Mouse (Mus musculus) hindbrain, postnatal 0 days (tissue): ENCODE measurements around the gene Nr2c2ap. TPM values are rescaled to one million over a fixed set of nuclear protein-coding genes. Genes with fewer than 3 reads are reported as not detected.

Source experiments
- ATAC-seq: fragments of 200-750 bp; cut with Nextera tagmentation; 2 replicates; pipeline ENCODE4 v1.8.0; 2017; ENCODE audit warnings: mild to moderate bottlenecking, moderate TSS enrichment, moderate library complexity
- DNase-seq: peaks from one replicate; pipeline ENCODE4 v3.0.0-alpha.2; 2015; ENCODE audit warnings: low spot score
- H3K27ac ChIP-seq: fragments of 300-500 bp; sonication (generic); 2 replicates; pipeline ENCODE4 v1.5.1; 2014; ENCODE audit warnings: mild to moderate bottlenecking
- H3K27me3 ChIP-seq: fragments of 300-500 bp; sonication (generic); 2 replicates; pipeline ENCODE4 v1.6.1; 2014; ENCODE audit warnings: low read length, mixed read lengths; ENCODE audit not compliant: insufficient read depth
- H3K36me3 ChIP-seq: fragments of 300-500 bp; sonication (generic); 2 replicates; pipeline ENCODE4 v1.6.1; 2014; ENCODE audit warnings: low read length, mixed read lengths; ENCODE audit not compliant: insufficient read depth
- H3K4me1 ChIP-seq: fragments of 300-500 bp; sonication (generic); 2 replicates; pipeline ENCODE4 v1.6.1; 2014; ENCODE audit warnings: antibody characterized with exemption, low read length, mixed read lengths; ENCODE audit not compliant: insufficient read depth
- H3K4me2 ChIP-seq: fragments of 300-500 bp; sonication (generic); 2 replicates; pipeline ENCODE4 v1.6.1; 2014; ENCODE audit warnings: low read depth, mild to moderate bottlenecking, low read length, moderate library complexity, mixed read lengths
- H3K4me3 ChIP-seq: fragments of 300-500 bp; sonication (generic); 2 replicates; pipeline ENCODE4 v1.5.1; 2014; ENCODE audit warnings: low read length
- H3K9ac ChIP-seq: fragments of 300-500 bp; sonication (generic); replicated peaks from 2 replicates; pipeline ENCODE4 v1.6.1; 2014; ENCODE audit warnings: mild to moderate bottlenecking, low read length, moderate library complexity, mixed read lengths
- H3K9me3 ChIP-seq: fragments of 300-500 bp; sonication (generic); 2 replicates; pipeline ENCODE4 v1.6.1; 2016; ENCODE audit warnings: low read length, mixed read lengths
- CTCF ChIP-seq: IDR thresholded peaks from 2 replicates; pipeline ENCODE4 v1.5.1; 2016; ENCODE audit warnings: antibody characterized with exemption, control low read depth, low read depth
- WGBS: fragments of 180-500 bp; shearing (Covaris S2); extraction: QIAGEN DNeasy Blood & Tissue Kit; methylation state at CpG from one replicate; pipeline ENCODE4 v1.1.7; 2014; 5-methylcytosine and 5-hydroxymethylcytosine counted together
- polyA plus RNA-seq: library from polyadenylated mRNA; unstranded; fragments of >200 nt; fragmentation: Nextera tagmentation; extraction: Ambion mirVana; gene quantifications from 2 replicates; pipeline ENCODE4 v1.2.1, GENCODE M21; 2015
- total RNA-seq: library from RNA; depleted of rRNA; stranded (reverse); fragments of >200 nt; gene quantifications from 2 replicates; pipeline ENCODE4 v1.2.3, GENCODE M21; 2014; rRNA removed

Nr2c2ap gene
- total RNA-seq (6.1 and 9.4 TPM in 2 replicates), polyA plus RNA-seq (48.5 and 50.2 TPM in 2 replicates)

DNA sequence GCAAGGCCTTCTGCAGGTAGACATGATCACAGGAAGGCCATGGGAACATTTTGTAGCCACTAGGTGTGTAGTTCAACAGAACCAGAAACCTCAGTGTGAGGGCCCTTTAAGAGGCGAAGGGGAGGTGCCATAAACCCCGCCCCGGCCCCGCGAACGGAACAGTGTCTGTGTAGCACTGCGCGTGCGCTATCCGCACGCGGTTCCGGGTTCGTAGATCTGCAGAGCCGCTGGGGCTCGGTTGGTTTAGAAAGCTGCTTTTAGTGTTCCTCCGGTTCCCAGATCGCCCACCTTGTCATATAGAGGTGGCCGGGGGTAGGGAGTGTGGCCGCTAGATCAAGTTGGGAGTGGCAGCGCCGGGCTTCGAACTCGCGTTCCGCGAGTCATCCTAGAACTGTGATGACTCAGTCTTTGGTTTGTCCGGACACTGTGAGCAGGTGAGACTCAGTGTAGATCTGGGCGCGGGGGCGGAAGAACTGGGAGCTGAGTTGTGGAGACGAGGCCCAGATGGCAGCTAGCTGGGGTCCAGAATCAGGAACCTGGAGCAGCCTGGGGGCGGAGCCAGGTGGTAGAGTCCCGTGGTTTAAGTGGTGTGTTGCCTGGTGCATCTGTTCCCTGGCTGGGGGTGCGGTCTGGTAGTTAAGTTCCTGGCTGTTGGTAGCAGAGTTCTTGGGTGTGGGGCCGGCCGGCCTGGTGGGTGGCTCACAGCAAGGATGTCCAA lies at the start of gene Nr2c2ap:
Nr2c2ap (plus strand) TSS at position 168 of the 718 bp plus-strand sequence.
- Histone ChIP-seq H3K4me1 (peaks cover 14% of the 10 kb centered on the region), H3K27ac (peak within 1 kb of the TSS; percentile 71; the same call in 1 of the 2 replicates), H3K27me3 (no peaks in the 10 kb centered on the region), H3K36me3 (peaks cover 35% of the 10 kb centered on the region), H3K4me2 (peak within 1 kb of the TSS; percentile 93), H3K4me3 (peak within 1 kb of the TSS; percentile 61), H3K9ac (peak within 1 kb of the TSS; percentile 69), H3K9me3 (no peaks in the 10 kb centered on the region)
- DNase-seq = peak; percentile 95
- TF ChIP-seq CTCF = no peak
- 1% methylated on average over 37 of the region's 37 CpGs for WGBS
- ATAC-seq = peak; percentile 76

DNA sequence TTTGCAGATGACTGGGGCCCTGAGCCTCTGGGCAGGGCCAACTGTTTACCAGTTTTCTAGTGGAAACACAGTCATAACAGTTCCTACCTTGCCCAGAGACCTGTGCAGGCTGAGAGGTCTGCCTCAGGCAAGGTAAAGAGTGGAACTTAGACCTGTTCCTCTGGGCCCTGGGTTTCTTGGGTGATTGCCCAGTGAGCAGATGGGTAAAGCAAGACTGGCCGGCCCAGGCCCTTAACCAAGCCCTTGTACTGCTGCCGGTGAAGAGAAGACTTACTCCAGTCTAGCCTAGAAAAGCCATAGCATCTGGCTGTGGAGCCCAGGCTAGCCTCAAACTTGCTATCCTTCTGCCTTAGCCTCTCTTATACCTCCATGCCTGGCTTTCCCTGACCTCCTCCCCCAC lies 49.2 kb upstream of the Nr2c2ap start:
- no peak for ATAC-seq
- Histone ChIP-seq H3K27ac (no peak overlapping the region), H3K9me3 (no peaks in the 10 kb centered on the region)

GRCm38 (mm10) chr8:70083285-70083684 lies 47.8 kb upstream of the Nr2c2ap start, which contains the start of gene Hapln4:
TSS of gene Hapln4 (plus strand) at chr8:70083457.
- 1% methylated on average over 25 of the region's 26 CpGs for WGBS
- peak within 1 kb of the TSS; percentile 47 for H3K9ac ChIP-seq

More for the DNA sequence above, 49.2 kb upstream of the Nr2c2ap start:
- TF ChIP-seq CTCF = no peak
- WGBS = 81% methylated on average over 2 of the region's 2 CpGs
- H3K9ac ChIP-seq = no peak overlapping the region
- H3K4me2 ChIP-seq = no peak overlapping the region
- no peaks in the 10 kb centered on the region for H3K36me3 ChIP-seq
- peaks cover 13% of the 10 kb centered on the region for H3K4me1 ChIP-seq
- H3K27me3 ChIP-seq = peaks cover 24% of the 10 kb centered on the region; the same call in 1 of the 2 replicates
- H3K4me3 ChIP-seq = no peak overlapping the region
- no peak for DNase-seq

GRCm38 (mm10) chr8:70084191-70085065 lies 46.7 kb upstream of the Nr2c2ap start:
- ATAC-seq (peak; percentile 43), DNase-seq (peak; percentile 44)
- Histone ChIP-seq H3K4me1 (peaks cover 17% of the 10 kb centered on the region), H3K36me3 (no peaks in the 10 kb centered on the region), H3K27ac (no peak overlapping the region), H3K9ac (peak overlapping the region; percentile 47), H3K27me3 (peaks cover 29% of the 10 kb centered on the region), H3K9me3 (no peaks in the 10 kb centered on the region), H3K4me3 (peak overlapping the region; percentile 47), H3K4me2 (peak overlapping the region; percentile 93)
- 1% methylated on average over 71 of the region's 71 CpGs for WGBS
- peak; percentile 58 for TF ChIP-seq CTCF

More at GRCm38 (mm10) chr8:70083285-70083684, 47.8 kb upstream of the Nr2c2ap start, which contains the start of gene Hapln4:
- DNase-seq (peak; percentile 70), ATAC-seq (no peak)
- peaks cover 13% of the 10 kb centered on the region for H3K4me1 ChIP-seq
- H3K4me2 ChIP-seq = peak within 1 kb of the TSS; percentile 93
- TF ChIP-seq CTCF = no peak
- H3K27ac ChIP-seq = no peak within 1 kb of the TSS
- no peaks in the 10 kb centered on the region for H3K9me3 ChIP-seq
- H3K4me3 ChIP-seq = peak within 1 kb of the TSS; percentile 47
- peaks cover 29% of the 10 kb centered on the region for H3K27me3 ChIP-seq
- H3K36me3 ChIP-seq = no peaks in the 10 kb centered on the region

DNA sequence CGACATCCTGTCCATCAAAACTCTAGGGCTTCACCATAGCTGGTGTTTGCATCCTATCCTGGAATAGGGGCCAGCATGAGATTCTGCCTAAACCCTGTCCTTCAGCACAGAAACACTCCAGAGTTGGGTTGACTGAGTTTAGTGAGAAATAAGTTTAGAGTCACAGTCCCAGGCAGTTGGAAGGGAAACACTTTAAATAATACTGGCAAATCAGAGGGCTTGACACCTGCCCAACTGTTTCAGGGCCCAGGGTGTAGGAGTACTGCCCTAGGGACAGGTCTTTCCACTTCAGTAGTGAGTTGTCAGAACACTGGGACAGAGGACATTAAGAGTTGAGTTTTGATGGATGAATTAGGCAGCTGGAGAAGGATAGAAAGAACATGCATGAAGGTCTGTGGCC lies 45.0 kb upstream of the Nr2c2ap start:
- no peak for TF ChIP-seq CTCF
- H3K36me3 ChIP-seq = no peaks in the 10 kb centered on the region
- H3K9me3 ChIP-seq = no peaks in the 10 kb centered on the region
- peaks cover 22% of the 10 kb centered on the region for H3K4me1 ChIP-seq
- DNase-seq (no peak), ATAC-seq (no peak)
- no peak overlapping the region for H3K4me2 ChIP-seq
- peaks cover 29% of the 10 kb centered on the region for H3K27me3 ChIP-seq
- 44% methylated on average over 1 of the region's 1 CpGs for WGBS
- no peak overlapping the region for H3K4me3 ChIP-seq
- no peak overlapping the region for H3K27ac ChIP-seq
- no peak overlapping the region for H3K9ac ChIP-seq

DNA sequence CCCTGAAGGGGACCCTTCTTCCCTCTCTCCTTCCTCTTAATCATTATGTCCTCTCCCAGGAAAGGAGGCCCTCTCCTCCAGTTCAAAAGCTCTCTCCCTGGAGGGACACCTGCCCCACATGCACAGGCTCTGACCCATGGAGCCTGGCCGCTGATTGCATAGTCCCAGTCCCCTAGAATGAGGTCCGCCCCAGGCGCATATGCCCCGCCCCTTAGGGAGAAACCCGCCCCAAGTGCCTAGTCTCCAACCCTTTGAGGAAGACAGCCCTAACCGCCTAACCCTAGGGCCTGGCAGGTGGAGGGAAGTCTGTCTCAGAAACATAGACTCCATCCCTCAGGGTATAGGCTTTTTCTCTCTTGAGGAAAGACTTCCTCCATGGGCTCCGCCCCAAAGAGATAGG lies 43.9 kb upstream of the Nr2c2ap start:
- peaks cover 29% of the 10 kb centered on the region for H3K27me3 ChIP-seq
- no peaks in the 10 kb centered on the region for H3K9me3 ChIP-seq
- no peak overlapping the region for H3K4me3 ChIP-seq
- H3K4me1 ChIP-seq = peaks cover 22% of the 10 kb centered on the region
- H3K4me2 ChIP-seq = no peak overlapping the region
- H3K9ac ChIP-seq = no peak overlapping the region
- ATAC-seq (no peak), DNase-seq (no peak)
- H3K36me3 ChIP-seq = no peaks in the 10 kb centered on the region
- no peak for TF ChIP-seq CTCF
- no peak overlapping the region for H3K27ac ChIP-seq
- WGBS = 15% methylated on average over 7 of the region's 7 CpGs
